Mouse (Mus musculus) small intestine, adult 2 months (tissue): Measurements from ENCODE around the gene Slc9a3r2.

Source experiments
- CTCF ChIP-seq: fragments of 200-500 bp; IDR thresholded peaks from 2 replicates; pipeline ENCODE4 v1.5.1; 2012; ENCODE audit warnings: low read depth, mild to moderate bottlenecking, control low read depth, inconsistent platforms, low read length, moderate library complexity, mixed read lengths; ENCODE audit not compliant: insufficient replicate concordance, insufficient read length; ENCODE audit errors: extremely low read depth
- POLR2A ChIP-seq: fragments of 200-500 bp; IDR thresholded peaks from 2 replicates; pipeline ENCODE4 v1.6.1; 2012; ENCODE audit warnings: low read depth, mild to moderate bottlenecking, control low read depth, inconsistent platforms, low read length, moderate library complexity

DNA sequence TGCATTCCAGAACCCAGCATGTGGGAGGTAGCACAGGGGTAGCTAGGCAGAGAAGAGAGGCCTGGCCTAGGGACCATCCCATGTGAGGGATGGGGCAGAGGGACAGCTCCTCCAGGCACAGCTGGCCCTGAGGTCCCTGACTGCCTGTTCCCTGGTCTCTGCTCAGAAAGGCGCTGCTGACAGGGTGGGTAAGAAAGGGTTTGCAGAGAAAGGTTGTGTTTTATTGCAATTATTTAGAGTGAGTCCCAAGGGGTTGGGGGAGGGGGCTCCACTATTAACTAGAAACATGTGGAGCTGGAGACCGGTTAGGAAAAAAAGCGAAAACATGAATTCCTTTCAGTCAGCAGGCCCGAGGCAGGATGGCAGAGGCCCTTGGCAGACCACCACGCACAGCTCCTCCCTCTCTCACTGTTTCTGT is 10.5 kb downstream of the Slc9a3r2 start:
- TF ChIP-seq POLR2A = no peak
- no peak for TF ChIP-seq CTCF
